Mouse (Mus musculus): ENCODE results near the gene Nipa1. TPM values are rescaled to one million over a fixed set of nuclear protein-coding genes. Genes with fewer than 3 reads are reported as not detected.
"Not testable (repeated sequence)": the region's sequence is repeated elsewhere in the genome, so short reads cannot be mapped to it uniquely, and the experiment has no call there.

The Nipa1 gene
- polyA plus RNA-seq, 1 experiment, result 2.2 TPM

GRCm38 (mm10) chr7:56017761-56018160 is 2.0 kb downstream of the Nipa1 start:
- H3K4me2 ChIP-seq (ENCODE audit: low read depth), result no peak overlapping the region
- no peaks in the 10 kb centered on the region for H3K36me3 ChIP-seq (ENCODE audit: control insufficient read depth, insufficient read depth)

GRCm38 (mm10) chr7:56015837-56016236 is 3.9 kb downstream of the Nipa1 start:
- Histone ChIP-seq H3K4me2 (ENCODE audit: low read depth) (no peak overlapping the region), H3ac (ENCODE audit: control insufficient read depth, insufficient read length) (no peak overlapping the region), H3K4me3 (no peak overlapping the region), H3K79me2 (ENCODE audit: control insufficient read depth, insufficient read depth) (no peaks in the 10 kb centered on the region), H3K36me3 (ENCODE audit: control insufficient read depth, insufficient read depth) (no peaks in the 10 kb centered on the region), H3K27me3 (ENCODE audit: control insufficient read depth, insufficient read depth, insufficient read length) (no peaks in the 10 kb centered on the region)
- no peak for TF ChIP-seq CEBPB (IDR thresholded peaks at IDR 0.05; ENCODE audit: insufficient read depth, poor library complexity, severe bottlenecking)
- TF ChIP-seq E2F4 (IDR thresholded peaks at IDR 0.05; ENCODE audit: insufficient read depth), result no peak
- no peak for TF ChIP-seq POLR2AphosphoS2 (IDR thresholded peaks at IDR 0.05; ENCODE audit: insufficient read length, low read depth)
- no peak for TF ChIP-seq MAX (IDR thresholded peaks at IDR 0.05; ENCODE audit: low read depth)
- no peak for TF ChIP-seq TCF3 (IDR thresholded peaks at IDR 0.05; ENCODE audit: insufficient read length, low read depth)
- TF ChIP-seq TCF12 (IDR thresholded peaks at IDR 0.05; ENCODE audit: insufficient read depth, poor library complexity, severe bottlenecking), result no peak
- no peak for TF ChIP-seq MYOD1 (IDR thresholded peaks at IDR 0.05; ENCODE audit: control insufficient read depth in 1 of 3, insufficient read length in 2 of 3, low read depth in 2 of 3)
- TF ChIP-seq POLR2A (IDR thresholded peaks at IDR 0.05; ENCODE audit: insufficient read length, low read depth), result no peak
- no peak for TF ChIP-seq MYOG (IDR thresholded peaks at IDR 0.05; ENCODE audit: control insufficient read depth in 1 of 3, insufficient read depth in 1 of 3, insufficient read length in 2 of 3, low read depth in 2 of 3)
- TF ChIP-seq USF1 (IDR thresholded peaks at IDR 0.05; ENCODE audit: low read depth), result no peak
- no peak for TF ChIP-seq REST (IDR thresholded peaks at IDR 0.05; ENCODE audit: insufficient read depth, insufficient read length)

More at GRCm38 (mm10) chr7:56017761-56018160, 2.0 kb downstream of the Nipa1 start:
- H3K79me2 ChIP-seq (ENCODE audit: control insufficient read depth, insufficient read depth), result no peaks in the 10 kb centered on the region
- no peak for TF ChIP-seq MYOD1 (IDR thresholded peaks at IDR 0.05; ENCODE audit: control insufficient read depth in 1 of 3, insufficient read length in 2 of 3, low read depth in 2 of 3)
- no peak overlapping the region for H3ac ChIP-seq (ENCODE audit: control insufficient read depth, insufficient read length)
- no peaks in the 10 kb centered on the region for H3K27me3 ChIP-seq (ENCODE audit: control insufficient read depth, insufficient read depth, insufficient read length)
- H3K4me3 ChIP-seq, result no peak overlapping the region

- H3K27me3 ChIP-seq (ENCODE audit: control insufficient read depth, insufficient read depth, insufficient read length), result no peaks in the 10 kb centered on the region
- H3K79me2 ChIP-seq (ENCODE audit: control insufficient read depth, insufficient read depth), result no peaks in the 10 kb centered on the region
- TF ChIP-seq MYOG (IDR thresholded peaks at IDR 0.05; ENCODE audit: control insufficient read depth in 1 of 3, insufficient read depth in 1 of 3, insufficient read length in 2 of 3, low read depth in 2 of 3) (no peak), REST (IDR thresholded peaks at IDR 0.05; ENCODE audit: insufficient read depth, insufficient read length) (no peak), E2F4 (IDR thresholded peaks at IDR 0.05; ENCODE audit: insufficient read depth) (no peak), POLR2A (IDR thresholded peaks at IDR 0.05; ENCODE audit: insufficient read length, low read depth) (no peak), CEBPB (IDR thresholded peaks at IDR 0.05; ENCODE audit: insufficient read depth, poor library complexity, severe bottlenecking) (no peak), TCF12 (IDR thresholded peaks at IDR 0.05; ENCODE audit: insufficient read depth, poor library complexity, severe bottlenecking) (no peak), MYOD1 (IDR thresholded peaks at IDR 0.05; ENCODE audit: control insufficient read depth in 1 of 3, insufficient read length in 2 of 3, low read depth in 2 of 3) (no peak), USF1 (IDR thresholded peaks at IDR 0.05; ENCODE audit: low read depth) (no peak), SRF (IDR thresholded peaks at IDR 0.05; ENCODE audit: control insufficient read depth, insufficient read length, low read depth) (no peak), TCF3 (IDR thresholded peaks at IDR 0.05; ENCODE audit: insufficient read length, low read depth) (no peak), MAX (IDR thresholded peaks at IDR 0.05; ENCODE audit: low read depth) (no peak), POLR2AphosphoS2 (IDR thresholded peaks at IDR 0.05; ENCODE audit: insufficient read length, low read depth) (no peak)
- H3K36me3 ChIP-seq (ENCODE audit: control insufficient read depth, insufficient read depth), result no peaks in the 10 kb centered on the region
- no peak overlapping the region for H3K4me3 ChIP-seq
- no peak overlapping the region for H3ac ChIP-seq (ENCODE audit: control insufficient read depth, insufficient read length)
- H3K4me2 ChIP-seq (ENCODE audit: low read depth), result no peak overlapping the region
Measured at GRCm38 (mm10) chr7:56015172-56015571, 4.6 kb downstream of the Nipa1 start.

GRCm38 (mm10) chr7:56014002-56014702 is 5.6 kb downstream of the Nipa1 start:
- not testable (repeated sequence) for H3K36me3 ChIP-seq (ENCODE audit: control insufficient read depth, insufficient read depth)

GRCm38 (mm10) chr7:56013261-56014001 is 6.3 kb downstream of the Nipa1 start:
- H3K79me2 ChIP-seq (ENCODE audit: control insufficient read depth, insufficient read depth), result no peaks in the 10 kb centered on the region
- no peaks in the 10 kb centered on the region for H3K27me3 ChIP-seq (ENCODE audit: control insufficient read depth, insufficient read depth, insufficient read length)
- H3K36me3 ChIP-seq (ENCODE audit: control insufficient read depth, insufficient read depth), result no peaks in the 10 kb centered on the region
- H3K4me2 ChIP-seq (ENCODE audit: low read depth), result no peak overlapping the region
- no peak overlapping the region for H3K4me3 ChIP-seq
- no peak for TF ChIP-seq MAX (IDR thresholded peaks at IDR 0.05; ENCODE audit: low read depth)
- TF ChIP-seq CEBPB (IDR thresholded peaks at IDR 0.05; ENCODE audit: insufficient read depth, poor library complexity, severe bottlenecking), result no peak
- no peak for TF ChIP-seq MYOG (IDR thresholded peaks at IDR 0.05; ENCODE audit: control insufficient read depth in 1 of 3, insufficient read depth in 1 of 3, insufficient read length in 2 of 3, low read depth in 2 of 3)
- TF ChIP-seq POLR2A (IDR thresholded peaks at IDR 0.05; ENCODE audit: insufficient read length, low read depth), result no peak
- TF ChIP-seq USF1 (IDR thresholded peaks at IDR 0.05; ENCODE audit: low read depth), result no peak
- no peak for TF ChIP-seq REST (IDR thresholded peaks at IDR 0.05; ENCODE audit: insufficient read depth, insufficient read length)
- TF ChIP-seq SRF (IDR thresholded peaks at IDR 0.05; ENCODE audit: control insufficient read depth, insufficient read length, low read depth), result no peak
- no peak for TF ChIP-seq MYOD1 (IDR thresholded peaks at IDR 0.05; ENCODE audit: control insufficient read depth in 1 of 3, insufficient read length in 2 of 3, low read depth in 2 of 3)
- no peak overlapping the region for H3ac ChIP-seq (ENCODE audit: control insufficient read depth, insufficient read length)

More at GRCm38 (mm10) chr7:56014002-56014702, 5.6 kb downstream of the Nipa1 start:
- H3ac ChIP-seq (ENCODE audit: control insufficient read depth, insufficient read length); H3K4me3 ChIP-seq; H3K4me2 ChIP-seq (ENCODE audit: low read depth); H3K79me2 ChIP-seq (ENCODE audit: control insufficient read depth, insufficient read depth); H3K27me3 ChIP-seq (ENCODE audit: control insufficient read depth, insufficient read depth, insufficient read length): not testable (repeated sequence)

Data from myocyte (in vitro differentiated cells).